Mouse (Mus musculus): ENCODE measurements around the gene Gpr3. TPM values are rescaled to one million over a fixed set of nuclear protein-coding genes. Genes with fewer than 3 reads are reported as not detected.

Gene Gpr3
- polyA plus RNA-seq, 1 experiment = not detected

DNA sequence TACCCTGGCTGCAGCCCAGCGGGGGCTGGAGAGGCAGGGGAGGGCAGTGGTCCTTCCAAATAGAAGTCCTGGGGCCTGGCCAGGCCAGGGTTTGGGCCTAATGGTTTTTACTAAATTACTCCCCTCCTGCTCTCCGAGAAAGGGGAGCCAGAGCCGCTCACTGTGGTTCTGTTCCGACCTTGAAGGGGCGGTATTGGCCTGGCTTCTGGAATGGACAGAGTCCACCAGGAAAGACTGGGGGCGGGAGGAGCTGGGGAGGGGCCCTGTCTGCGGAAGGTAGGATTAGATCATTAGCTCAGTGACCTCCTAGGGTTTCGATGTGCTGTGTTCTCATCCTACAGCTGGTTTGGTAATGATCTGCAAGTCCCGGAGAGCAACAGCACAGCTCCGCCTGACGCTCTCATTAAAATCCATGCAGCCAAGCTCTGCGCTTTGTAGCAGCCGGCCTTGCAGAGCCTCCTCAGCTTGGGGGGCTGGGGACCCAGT, 14.5 kb downstream of the Gpr3 start:
- no peak overlapping the region for H3K27ac ChIP-seq (replicated peaks; ENCODE audit: low read depth, low read length)
- peaks cover 12% of the 10 kb centered on the region for H3K4me1 ChIP-seq (ENCODE audit: control insufficient read depth, insufficient read depth, insufficient read length, low read length)
- no peak overlapping the region for H3K4me3 ChIP-seq (ENCODE audit: insufficient read depth, low read depth, low read length)

- H3K27ac ChIP-seq (replicated peaks; ENCODE audit: low read depth, low read length) = no peak overlapping the region
- peaks cover 12% of the 10 kb centered on the region for H3K4me1 ChIP-seq (ENCODE audit: control insufficient read depth, insufficient read depth, insufficient read length, low read length)
- H3K4me3 ChIP-seq (ENCODE audit: insufficient read depth, low read depth, low read length) = no peak overlapping the region
Measured at GRCm38 (mm10) chr4:133197355-133197754, 15.0 kb downstream of the Gpr3 start.

GRCm38 (mm10) chr4:133196852-133197251, 15.5 kb downstream of the Gpr3 start:
- H3K4me1 ChIP-seq (ENCODE audit: control insufficient read depth, insufficient read depth, insufficient read length, low read length) = peaks cover 12% of the 10 kb centered on the region
- no peak overlapping the region for H3K27ac ChIP-seq (replicated peaks; ENCODE audit: low read depth, low read length)
- no peak overlapping the region for H3K4me3 ChIP-seq (ENCODE audit: insufficient read depth, low read depth, low read length)

GRCm38 (mm10) chr4:133196136-133196535, 16.2 kb downstream of the Gpr3 start:
- Histone ChIP-seq H3K4me3 (ENCODE audit: insufficient read depth, low read depth, low read length) (no peak overlapping the region), H3K27ac (replicated peaks; ENCODE audit: low read depth, low read length) (no peak overlapping the region), H3K4me1 (ENCODE audit: control insufficient read depth, insufficient read depth, insufficient read length, low read length) (peaks cover 12% of the 10 kb centered on the region)

GRCm38 (mm10) chr4:133195014-133195413, 17.3 kb downstream of the Gpr3 start:
- no peak overlapping the region for H3K4me3 ChIP-seq (ENCODE audit: insufficient read depth, low read depth, low read length)
- H3K27ac ChIP-seq (replicated peaks; ENCODE audit: low read depth, low read length) = no peak overlapping the region
- H3K4me1 ChIP-seq (ENCODE audit: control insufficient read depth, insufficient read depth, insufficient read length, low read length) = peaks cover 4% of the 10 kb centered on the region; the same call in 1 of the 2 replicates

GRCm38 (mm10) chr4:133194482-133194881, 17.9 kb downstream of the Gpr3 start:
- Histone ChIP-seq H3K27ac (replicated peaks; ENCODE audit: low read depth, low read length) (no peak overlapping the region), H3K4me3 (ENCODE audit: insufficient read depth, low read depth, low read length) (no peak overlapping the region), H3K4me1 (ENCODE audit: control insufficient read depth, insufficient read depth, insufficient read length, low read length) (peaks cover 4% of the 10 kb centered on the region; the same call in 1 of the 2 replicates)

DNA sequence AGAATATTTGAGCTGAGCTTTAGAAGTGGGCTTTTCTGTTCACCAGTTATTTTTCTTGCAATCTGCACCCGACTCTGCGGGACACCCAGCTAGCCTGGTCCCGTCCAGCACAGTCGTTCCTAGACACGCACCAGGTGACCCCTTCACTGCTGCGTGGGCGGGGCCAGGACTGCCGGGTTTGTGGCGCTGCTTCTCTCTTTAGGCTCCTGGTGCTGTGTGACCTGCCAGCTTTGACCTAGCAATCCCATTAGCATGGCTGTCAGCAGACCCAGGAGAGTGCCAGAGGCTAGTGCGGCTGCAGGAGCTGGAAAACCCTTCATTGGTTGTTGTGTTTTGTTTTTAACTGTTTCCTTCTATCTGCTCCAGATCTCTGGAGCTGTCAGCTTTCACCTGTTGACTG, 22.9 kb downstream of the Gpr3 start:
- H3K4me1 ChIP-seq (ENCODE audit: control insufficient read depth, insufficient read depth, insufficient read length, low read length) = peaks cover 7% of the 10 kb centered on the region; the same call in 1 of the 2 replicates
- H3K27ac ChIP-seq (replicated peaks; ENCODE audit: low read depth, low read length) = no peak overlapping the region
- H3K4me3 ChIP-seq (ENCODE audit: insufficient read depth, low read depth, low read length) = no peak overlapping the region

DNA sequence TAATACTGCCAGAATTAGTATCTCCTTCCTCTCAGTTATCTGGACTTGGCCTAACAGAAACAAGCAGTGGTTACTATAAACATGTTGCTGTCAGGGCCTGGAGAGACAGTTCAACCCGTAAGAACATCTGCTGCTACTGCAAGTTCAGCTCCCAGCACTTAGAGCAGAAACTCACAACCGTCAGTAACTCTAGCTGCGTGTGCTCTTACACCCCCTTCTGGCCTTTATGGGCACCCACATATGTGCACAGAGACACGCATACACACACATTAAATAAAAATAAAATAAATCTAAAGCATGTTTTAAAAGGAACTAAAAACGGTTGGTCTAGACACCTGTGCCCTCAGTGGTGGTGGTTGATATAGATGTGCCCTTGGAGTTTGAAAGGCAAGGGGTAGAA, 25.5 kb downstream of the Gpr3 start:
- no peak overlapping the region for H3K27ac ChIP-seq (replicated peaks; ENCODE audit: low read depth, low read length)
- H3K4me3 ChIP-seq (ENCODE audit: insufficient read depth, low read depth, low read length) = no peak overlapping the region

GRCm38 (mm10) chr4:133185893-133186292, 26.4 kb downstream of the Gpr3 start:
- no peak overlapping the region for H3K4me3 ChIP-seq (ENCODE audit: insufficient read depth, low read depth, low read length)

More for the DNA sequence above, 25.5 kb downstream of the Gpr3 start:
- H3K4me1 ChIP-seq (ENCODE audit: control insufficient read depth, insufficient read depth, insufficient read length, low read length) = peaks cover 18% of the 10 kb centered on the region

GRCm38 (mm10) chr4:133184898-133185665, 27.3 kb downstream of the Gpr3 start:
- Histone ChIP-seq H3K27ac (replicated peaks; ENCODE audit: low read depth, low read length) (peak overlapping the region; percentile 56), H3K4me1 (ENCODE audit: control insufficient read depth, insufficient read depth, insufficient read length, low read length) (peaks cover 18% of the 10 kb centered on the region), H3K4me3 (ENCODE audit: insufficient read depth, low read depth, low read length) (no peak overlapping the region)

More at GRCm38 (mm10) chr4:133185893-133186292, 26.4 kb downstream of the Gpr3 start:
- Histone ChIP-seq H3K27ac (replicated peaks; ENCODE audit: low read depth, low read length) (peak overlapping the region; percentile 56; the same call in 1 of the 2 replicates), H3K4me1 (ENCODE audit: control insufficient read depth, insufficient read depth, insufficient read length, low read length) (peaks cover 18% of the 10 kb centered on the region)

- Histone ChIP-seq H3K27ac (replicated peaks; ENCODE audit: low read depth, low read length) (peak overlapping the region; percentile 26; the same call in 1 of the 2 replicates), H3K4me3 (ENCODE audit: insufficient read depth, low read depth, low read length) (no peak overlapping the region), H3K4me1 (ENCODE audit: control insufficient read depth, insufficient read depth, insufficient read length, low read length) (peaks cover 21% of the 10 kb centered on the region)
Measured at GRCm38 (mm10) chr4:133184031-133184897, 28.1 kb downstream of the Gpr3 start.

DNA sequence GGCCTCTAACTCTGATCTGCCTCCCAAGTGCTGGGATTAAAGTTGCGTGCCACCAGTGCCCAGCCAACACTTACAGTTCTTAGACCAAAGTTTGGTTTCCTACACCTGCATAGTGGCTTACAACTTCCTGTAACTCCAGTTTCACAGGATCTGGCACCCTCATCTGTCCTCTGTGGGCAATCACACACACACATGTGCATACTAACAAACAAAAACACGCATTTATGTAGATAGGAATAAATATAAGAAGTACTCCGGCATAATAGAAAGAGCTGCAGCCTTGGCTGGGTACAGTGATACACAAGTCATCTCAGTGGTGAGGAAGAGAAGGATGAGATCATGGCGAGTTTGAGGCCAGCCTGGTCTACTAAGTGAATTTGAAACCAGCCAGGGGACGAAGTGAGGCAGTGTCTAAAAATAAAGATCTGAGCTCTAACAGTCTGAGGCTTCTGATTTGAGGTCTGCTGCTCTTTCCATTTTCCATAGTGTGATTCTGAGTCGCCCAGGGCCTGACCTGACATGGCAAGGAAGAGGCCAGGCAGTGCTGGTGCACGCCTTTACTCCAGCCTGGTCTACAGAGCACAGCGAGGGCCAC, 29.8 kb downstream of the Gpr3 start:
- peaks cover 21% of the 10 kb centered on the region for H3K4me1 ChIP-seq (ENCODE audit: control insufficient read depth, insufficient read depth, insufficient read length, low read length)
- no peak overlapping the region for H3K27ac ChIP-seq (replicated peaks; ENCODE audit: low read depth, low read length)
- H3K4me3 ChIP-seq (ENCODE audit: insufficient read depth, low read depth, low read length) = no peak overlapping the region

DNA sequence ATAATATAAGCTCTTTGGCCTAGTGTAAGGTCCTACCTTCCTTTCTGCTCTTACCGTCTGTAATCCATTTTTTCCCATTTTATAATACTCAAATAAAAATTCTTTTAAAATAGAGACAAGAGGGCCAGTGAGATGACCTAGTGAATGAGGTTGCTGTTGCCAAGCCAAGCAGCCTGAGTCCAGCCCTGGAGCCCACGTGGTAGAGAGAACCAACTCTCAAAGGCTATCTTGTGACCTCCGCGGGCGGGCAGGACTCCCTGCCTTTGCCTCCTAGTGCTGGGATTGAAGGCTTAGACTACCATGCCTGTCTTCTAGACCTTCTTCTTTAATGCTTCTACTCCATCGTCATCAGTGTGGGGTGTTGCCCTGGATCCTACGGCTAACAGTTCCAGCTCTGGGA, 33.1 kb downstream of the Gpr3 start:
- Histone ChIP-seq H3K27ac (replicated peaks; ENCODE audit: low read depth, low read length) (peak overlapping the region; percentile 53; the same call in 1 of the 2 replicates), H3K4me3 (ENCODE audit: insufficient read depth, low read depth, low read length) (no peak overlapping the region), H3K4me1 (ENCODE audit: control insufficient read depth, insufficient read depth, insufficient read length, low read length) (peaks cover 31% of the 10 kb centered on the region)

DNA sequence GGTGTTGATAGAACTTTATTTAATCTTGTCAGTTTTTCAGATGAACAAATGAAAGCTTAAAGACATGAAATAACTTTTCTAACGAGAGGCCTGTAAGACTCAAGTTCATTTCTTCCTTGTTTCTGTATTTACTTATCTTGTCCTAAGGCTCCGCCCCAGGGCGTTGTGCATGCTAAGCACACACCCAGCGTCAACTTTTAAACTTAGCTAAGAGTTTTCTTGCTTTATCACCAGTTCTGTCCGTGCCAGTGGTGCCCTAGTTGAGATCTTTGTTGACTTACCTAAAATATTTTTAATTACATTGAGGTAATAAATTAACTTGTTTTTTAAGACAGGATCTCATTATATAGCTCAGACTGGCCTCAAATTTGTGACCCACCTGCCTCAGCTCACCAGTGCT, 34.0 kb downstream of the Gpr3 start:
- peaks cover 28% of the 10 kb centered on the region for H3K4me1 ChIP-seq (ENCODE audit: control insufficient read depth, insufficient read depth, insufficient read length, low read length)
- H3K27ac ChIP-seq (replicated peaks; ENCODE audit: low read depth, low read length) = no peak overlapping the region
- H3K4me3 ChIP-seq (ENCODE audit: insufficient read depth, low read depth, low read length) = no peak overlapping the region
